Mouse (Mus musculus) heart, adult 9 months (tissue): ENCODE measurements around the gene Pard3.

Experiments used
- DNase-seq, 2 experiments: peaks; one replicate each; pipeline ENCODE4 v3.0.0; 2022; ENCODE audit warnings: low spot score in 2 of 2

Gene Pard3

DNA sequence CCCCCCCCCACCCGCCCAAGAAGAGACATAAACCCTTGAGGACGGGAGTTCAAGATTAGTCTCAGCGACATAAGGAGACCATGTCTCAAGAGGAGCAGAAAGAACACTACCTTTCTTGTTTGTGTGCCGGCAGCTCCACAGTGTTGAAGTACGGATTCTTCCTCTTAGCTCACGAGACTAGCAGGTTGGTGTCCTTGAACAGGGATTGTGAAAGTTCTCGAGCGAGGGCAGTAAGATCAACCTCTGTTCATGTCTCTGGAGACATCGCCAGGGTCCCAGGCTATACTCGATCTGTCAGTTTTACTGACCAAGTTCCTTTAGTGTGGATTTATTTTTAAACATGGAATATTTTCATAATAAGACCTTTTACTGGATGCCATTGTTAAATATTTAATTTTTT is 224.1 kb downstream of the Pard3 start:
- DNase-seq, result no peak

DNA sequence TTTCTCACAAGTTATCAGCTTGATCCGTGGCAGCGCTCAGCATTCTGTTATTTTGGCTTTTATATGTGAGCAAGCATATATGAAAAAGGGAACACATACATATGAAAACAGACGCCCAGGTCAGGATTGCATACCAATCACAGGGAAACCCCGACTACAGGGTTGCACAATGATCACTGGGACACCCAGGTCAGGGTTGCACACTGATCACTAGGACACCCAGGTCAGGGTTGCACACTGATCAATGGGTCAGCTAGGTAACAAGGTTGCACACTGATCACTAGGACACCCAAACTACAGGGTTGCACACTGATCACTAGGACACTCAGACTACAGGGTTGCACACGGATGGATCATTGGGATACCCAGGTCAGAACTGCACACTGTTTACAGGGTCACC is 228.6 kb downstream of the Pard3 start:
- DNase-seq, result no peak

DNA sequence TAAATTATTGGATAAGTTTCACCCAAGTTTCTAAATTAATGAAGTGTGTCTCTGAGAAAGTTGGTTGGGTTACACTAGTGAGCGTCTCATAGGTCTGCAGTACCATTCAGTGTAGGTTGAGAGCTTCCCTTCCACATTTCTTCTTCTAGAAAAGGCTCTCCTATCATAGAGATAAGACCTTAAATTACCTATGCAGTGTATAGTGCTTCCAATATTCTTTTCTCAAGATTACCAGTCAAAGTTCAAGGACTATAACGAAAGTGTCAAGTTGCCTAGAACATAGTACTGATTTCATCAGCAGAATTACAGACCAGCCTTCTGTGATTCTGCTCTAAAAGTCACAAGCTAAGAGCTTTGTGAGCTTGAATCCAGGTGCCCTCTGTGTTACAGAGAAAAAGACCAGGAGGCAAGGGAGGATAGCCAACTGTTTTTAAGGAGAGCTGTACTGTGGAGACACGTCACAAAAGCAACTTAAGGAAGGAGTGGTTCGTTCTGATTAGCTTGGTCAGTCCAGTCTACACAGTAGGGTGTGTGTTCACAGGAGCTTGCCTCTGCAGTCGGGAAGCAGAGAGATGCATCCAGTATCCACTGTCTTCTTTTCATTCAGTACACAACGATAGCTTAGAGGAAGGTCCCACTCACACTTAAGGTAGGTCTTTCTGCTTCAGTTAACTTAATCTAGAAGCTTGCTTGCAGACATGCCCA is 229.5 kb downstream of the Pard3 start:
- no peak for DNase-seq

DNA sequence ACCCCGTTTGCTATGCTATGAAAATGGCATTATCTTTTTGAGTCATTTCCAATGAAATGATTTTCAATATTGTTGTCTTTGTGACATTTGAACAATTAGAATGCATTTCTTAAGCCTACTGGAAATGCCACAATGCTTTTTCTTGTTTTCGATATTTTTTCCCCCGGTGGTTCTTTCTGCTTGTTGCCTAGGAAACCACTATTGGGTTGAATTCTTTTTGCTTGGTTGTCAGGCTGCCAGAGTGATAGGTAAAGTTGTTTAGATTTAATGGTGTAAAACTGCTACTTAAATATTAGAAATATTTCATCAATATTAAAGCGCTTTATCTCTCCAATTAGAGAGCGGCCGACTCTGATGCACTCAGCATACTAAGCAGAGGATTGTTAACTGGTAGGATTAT is 230.4 kb downstream of the Pard3 start:
- DNase-seq, result no peak

DNA sequence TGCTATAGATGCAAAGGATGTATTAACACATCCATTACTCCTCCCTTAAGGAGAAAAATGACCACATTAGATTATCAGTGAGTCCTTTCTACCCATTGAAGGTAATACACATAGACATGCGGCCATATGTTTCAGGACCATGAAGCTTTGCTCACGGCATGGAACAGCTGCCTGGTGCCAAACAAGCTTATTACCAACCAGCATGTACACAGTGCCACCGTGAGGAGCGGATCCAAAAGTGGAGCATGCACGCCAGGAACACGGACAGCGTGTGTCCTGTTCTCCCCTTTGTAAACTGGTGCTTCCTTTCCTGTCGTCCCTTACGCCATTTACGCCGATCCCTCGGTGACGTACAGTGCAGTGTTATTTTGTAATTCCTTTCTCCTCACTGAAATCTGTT is 232.2 kb downstream of the Pard3 start:
- no peak for DNase-seq

DNA sequence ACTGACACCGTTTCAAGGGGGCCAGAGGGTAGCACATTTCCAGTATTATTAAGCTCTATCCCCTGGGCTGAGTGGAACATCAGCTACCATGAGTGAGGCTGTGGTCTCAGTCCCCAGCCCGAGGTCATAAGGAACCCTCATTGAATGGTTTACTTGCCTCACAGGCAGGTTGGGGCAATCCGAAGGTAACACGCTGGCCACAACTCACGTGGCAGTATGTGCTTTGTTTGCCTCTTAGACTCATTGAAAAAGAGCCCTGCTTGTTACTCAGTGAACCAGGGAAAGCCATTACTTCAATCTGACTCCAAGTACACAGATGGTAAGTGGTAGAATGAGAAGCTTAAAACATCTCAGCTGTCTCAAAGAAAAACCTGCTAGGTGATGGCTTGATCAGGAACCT is 236.8 kb downstream of the Pard3 start:
- DNase-seq, result no peak

DNA sequence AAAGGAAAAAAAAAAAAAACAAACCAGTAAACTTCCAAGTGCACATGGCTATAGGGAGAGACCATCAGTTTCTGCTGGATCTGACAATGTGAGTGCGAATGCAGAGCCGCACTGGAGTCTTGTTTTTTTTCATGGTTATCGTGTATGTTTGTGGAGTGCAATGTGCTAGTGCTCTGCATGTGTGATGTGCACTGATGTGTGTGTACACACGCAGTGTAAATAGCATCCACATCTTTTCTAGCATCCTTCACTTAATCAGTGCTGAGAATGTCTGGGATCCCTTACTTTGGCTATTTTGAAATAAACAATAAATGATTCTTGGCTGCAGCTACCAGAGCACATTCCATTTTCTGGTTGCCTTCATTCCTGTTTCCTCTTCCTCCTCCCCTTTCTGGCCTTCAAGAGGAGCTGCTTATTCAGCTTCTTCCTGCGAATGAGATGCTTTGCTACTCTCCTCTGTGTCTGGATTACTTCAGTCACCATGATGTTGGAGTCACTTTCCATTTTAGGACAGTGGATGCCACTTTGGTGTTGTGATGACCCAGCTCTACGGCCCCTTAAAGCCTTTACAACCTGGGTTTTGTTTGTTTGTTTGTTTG is 239.3 kb downstream of the Pard3 start:
- DNase-seq, result no peak

DNA sequence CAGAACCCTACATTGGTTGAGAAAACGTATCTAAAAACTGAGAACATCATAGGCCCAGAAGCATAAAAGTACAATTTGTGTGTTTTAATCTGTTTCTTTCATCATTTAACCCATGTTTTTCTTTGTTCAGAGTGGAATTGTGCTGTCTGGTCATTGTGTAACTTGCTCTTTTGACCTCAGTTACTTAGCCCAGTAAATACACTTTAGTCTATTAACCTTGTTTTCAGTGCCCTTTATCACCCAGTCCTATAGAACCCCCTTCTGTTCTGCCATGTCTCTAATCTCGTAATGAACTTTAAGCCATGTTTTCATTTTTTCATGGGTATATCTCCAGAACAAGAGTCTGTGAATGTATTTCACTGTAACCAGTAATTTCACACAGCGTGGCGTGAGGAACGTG is 243.3 kb downstream of the Pard3 start:
- DNase-seq, result no peak

DNA sequence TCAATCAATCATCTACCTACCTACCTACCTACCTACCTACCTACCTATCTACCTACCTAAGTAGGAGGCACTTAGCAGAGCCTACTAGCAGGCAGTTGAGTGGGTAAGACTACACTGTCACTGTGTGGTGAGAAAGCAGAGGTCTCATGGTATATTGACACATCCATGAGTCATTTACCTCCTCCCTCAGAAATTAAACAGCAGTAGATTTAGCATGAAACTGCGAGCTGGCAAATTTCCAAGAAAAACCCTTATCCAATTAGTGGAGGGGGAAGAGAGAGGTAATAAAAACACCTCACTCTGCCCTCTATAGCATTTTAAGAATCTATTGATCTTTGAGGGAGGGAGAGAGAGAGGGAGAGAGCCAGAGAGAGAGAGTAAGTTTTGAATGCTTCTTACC is 245.7 kb downstream of the Pard3 start:
- no peak for DNase-seq

DNA sequence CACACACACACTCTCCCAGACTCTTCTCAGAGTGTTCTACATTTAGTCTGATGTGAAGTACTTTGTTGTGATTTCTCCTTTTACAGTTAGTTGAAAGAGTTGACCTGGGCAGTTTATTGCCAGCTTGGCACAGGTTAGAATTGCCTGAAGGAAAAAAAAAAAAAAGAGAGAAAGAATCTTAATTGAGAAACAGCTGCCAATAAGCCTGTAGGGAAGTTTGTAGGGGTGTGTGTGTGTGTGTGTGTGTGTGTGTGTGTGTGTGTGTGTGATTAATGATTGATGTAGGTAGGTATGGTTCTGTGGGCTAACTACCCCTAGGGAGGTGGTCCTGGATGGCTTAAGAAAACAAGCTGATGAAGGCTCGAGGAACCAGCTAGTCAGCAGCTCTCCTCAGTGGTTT is 252.1 kb downstream of the Pard3 start:
- no peak for DNase-seq

DNA sequence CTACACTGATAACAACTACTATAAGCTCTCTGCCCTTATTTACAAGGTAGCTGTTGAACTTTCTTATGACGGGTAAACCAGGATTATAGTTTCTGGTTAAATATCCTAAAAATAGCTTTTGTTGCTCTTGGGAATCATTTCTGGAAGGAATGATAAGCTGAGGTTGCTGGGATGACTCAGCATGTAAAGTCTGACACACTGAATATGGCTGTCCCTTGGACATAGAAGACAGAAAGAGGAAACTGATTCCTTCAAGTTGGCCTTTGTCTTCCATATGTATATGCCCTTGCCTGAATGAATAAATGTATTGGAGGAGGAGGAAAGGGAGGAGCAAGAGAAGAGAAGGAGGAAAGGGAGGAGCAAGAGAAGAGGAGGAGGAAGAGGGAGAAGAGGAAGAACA is 254.2 kb downstream of the Pard3 start:
- DNase-seq, result no peak

DNA sequence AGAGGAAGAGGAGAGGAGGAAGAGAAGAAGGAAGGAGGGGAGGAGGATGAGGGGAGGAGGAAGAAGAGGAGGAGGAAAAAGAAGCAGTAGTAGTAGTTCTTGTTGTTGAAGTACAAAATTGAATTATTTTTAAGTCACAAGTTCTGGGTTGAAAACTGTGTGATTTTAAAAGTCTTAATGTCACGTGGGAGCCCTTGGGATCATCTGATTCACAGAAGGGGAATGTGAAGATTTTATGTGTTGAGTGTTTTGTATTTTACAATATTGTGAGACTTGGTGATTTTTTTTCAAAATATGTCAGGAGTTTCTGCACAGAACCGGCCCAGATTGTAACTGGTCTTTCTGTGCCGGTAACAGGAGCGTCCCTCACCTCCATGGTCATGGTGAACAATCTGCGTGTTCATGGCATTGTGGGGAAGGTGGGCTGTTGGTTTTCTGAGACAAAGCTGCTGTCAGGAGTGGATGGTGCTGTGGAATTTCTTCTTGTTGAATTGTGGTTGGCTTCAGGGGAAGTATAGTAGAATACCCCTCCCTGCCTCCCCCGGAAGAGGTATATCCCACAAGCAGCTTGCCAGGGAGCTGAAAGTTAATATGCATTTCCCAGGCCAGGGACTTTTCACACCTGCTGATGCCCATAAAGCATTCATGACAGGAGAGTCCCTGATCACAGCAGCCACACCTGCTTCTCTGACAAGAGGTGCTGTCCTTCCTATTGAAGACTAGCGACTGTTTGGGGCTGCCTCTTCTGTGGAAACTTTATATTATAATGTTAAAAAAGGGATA is 254.9 kb downstream of the Pard3 start:
- no peak for DNase-seq

DNA sequence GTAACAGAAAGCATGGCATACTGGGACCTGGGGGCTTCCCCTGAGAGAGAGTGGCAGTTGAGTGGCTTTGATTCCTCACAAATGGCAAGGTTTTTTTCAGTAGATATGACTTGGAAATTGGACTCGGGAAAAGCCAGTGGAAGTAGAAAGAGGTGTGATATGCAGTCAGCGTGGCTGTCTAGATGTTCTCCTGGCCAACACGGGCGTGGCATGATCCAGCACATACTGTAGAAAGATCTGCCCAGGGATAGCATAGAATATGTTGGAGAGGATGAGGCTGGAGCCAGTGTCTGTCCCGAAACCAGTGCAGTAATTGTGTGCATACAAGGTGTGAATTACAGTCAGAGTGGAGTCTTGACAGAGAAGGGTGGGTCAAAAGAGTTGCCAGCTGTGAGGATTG is 257.2 kb downstream of the Pard3 start:
- no peak for DNase-seq

DNA sequence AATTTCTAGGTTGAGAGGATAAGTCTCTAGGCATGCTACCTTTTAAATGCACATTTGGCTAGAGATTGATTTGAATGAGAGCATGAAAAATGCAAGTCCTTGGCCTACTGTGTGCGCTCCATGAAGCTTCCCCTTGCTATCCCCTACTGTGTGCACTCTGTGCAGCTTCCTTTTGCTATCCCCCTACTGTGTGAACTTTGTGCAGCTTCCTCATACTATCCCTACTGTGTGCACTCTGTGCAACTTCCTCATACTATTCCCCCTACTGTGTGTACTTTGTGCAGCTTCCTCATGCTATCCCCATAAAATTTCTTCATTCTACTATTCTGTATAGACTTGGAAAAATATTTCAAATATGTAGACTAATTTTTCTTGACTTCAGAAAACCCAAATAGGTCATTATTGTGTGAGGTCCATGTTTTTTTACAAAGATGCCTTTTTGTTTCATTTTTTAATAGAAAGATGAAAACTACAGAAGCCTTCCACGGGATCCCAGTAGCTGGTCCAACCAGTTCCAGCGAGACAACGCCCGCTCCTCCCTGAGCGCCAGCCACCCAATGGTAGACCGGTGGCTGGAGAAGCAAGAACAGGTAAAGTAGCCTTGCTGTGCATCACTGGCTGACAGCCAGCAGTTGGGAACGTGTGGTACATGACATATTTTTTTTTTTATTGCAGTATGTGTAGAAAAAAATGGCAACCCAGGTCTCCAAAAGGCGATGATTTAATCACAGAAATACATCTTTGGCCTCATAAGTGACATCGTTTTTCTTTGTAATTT is 260.1 kb downstream of the Pard3 start:
- DNase-seq, result no peak

DNA sequence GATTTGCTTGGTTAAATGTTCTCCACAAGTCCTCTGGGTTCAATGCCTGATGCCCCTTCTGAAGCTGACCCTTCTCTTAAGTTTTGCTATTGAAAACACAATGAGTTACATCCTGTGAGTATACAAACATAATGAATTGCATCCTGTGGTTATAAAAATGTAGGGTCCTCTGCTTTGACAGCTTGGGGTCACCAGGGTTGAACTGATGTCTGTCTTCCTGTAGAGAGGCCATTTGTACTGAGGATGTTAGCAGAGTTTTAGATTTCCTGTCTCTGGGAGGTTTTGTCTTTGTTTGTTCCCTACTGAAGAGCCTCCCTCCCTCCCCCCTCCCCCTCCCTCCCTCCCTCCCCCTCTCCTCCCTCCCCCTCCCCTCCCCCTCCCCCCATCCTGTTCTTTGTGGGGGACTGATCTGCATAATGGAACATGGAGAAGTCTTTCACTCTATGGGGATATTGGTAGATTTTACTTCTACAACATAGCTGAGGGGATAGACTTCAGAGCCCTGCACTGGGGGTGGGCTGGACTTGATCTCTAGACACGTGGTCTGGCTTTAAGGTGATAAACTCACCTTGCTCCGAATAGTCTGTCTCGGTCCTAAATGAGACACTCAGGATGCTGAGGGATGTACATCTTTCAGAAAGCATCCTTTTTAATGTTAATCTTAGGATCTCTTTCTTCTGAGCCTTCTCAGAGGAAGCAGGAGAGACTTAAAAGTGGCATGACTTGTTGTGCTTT is 261.3 kb downstream of the Pard3 start:
- no peak for DNase-seq

DNA sequence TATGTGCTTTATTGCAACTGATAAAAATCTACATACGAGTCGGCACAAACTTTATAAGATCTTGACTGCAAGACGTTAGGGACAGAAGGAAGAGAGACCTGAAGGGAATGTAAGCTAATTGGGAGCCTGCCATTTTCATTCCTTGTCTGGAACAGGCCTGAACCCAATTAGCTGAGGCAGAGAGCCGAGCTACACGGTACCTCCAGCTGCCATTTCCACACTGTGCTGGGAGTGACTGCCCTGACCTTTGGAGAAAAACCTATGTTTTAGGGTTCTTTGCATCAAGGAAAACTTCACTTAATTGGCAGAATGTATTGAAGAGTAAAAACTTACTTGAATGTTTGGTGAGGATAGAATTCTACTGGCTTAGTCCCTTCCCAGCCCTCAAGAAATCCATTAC is 262.1 kb downstream of the Pard3 start:
- no peak for DNase-seq

DNA sequence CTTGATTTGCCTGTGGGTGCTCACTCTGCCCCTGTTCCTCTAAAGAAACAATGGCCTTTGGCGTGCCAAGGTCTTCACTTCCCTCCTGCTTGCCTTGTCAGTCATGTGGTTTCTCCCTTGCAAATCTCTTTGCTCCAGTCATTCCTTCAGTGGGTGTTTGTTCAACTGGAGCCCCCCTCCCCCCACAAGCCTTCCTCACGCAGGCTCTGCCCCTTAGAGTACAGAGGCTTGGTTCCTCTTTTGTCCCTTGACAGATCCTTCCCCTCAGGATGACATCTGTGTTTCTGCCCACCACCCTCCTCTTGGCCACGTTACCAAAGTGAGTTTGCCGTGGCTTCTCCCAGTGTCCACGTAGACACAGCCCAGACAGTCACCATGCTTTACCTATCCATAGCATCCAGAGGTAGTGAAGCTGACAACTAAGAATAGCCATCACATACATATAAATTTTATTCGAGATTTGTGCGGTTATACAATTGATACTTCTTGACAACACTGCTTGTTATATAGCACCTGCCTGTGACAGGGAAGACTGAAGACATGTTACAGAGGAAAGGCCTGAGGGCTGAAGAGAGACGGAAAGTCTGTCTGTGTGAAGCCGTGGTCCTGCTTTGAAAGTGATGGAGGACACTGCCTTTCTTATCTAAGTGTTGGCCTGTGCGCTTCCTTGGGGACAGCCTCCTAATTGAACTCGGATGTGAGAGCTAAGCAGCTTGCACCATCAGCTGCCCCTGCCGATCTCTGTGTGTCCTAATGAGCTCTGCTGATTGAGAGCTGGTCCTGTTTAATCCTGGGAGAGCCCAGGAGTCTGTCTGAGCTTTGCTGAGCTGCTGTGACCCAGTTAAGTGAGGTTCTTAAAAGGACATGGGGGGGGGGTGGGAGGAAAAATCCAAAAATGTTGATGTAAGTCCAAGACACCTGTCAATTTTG is 266.8 kb downstream of the Pard3 start:
- DNase-seq, result peak; percentile 49 to 57

DNA sequence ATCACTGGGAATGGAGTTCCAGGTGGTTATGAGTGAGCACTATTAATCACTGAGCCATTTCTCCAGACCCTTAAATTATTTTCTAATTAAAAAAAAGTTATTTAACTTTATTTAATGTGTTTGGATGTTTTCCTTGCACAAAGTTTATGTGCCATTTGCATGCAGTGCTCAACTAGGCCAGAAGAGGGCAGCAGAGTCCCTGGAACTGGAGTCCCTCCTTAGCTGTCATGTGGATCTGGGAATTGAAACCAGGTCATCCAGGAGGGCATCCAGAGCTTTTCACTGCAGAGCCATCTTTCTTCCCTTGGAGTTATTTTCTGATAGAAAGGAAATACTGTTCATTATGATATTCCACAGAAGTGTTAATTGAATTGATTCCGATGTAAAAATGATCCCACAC is 268.1 kb downstream of the Pard3 start:
- peak in 1 of 2 experiments; percentile 33 for DNase-seq

DNA sequence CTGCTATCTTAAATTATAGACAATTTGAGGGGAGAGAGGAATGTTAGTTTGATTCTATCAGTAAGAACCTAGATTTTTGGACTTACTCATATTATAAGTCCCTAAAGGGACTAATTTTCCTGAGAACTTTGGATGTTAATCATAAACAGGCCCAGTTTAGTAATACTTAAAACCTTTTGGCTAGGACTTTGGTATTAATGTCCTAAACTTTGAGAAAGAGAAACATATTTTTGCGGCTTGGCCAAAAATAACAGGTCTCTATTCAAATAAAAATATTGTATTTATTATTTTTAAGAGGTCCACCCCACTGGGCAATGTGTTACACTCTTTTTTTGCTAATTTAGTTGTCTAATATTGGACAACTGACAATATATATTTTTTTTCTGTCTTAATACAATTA is 271.5 kb downstream of the Pard3 start:
- peak; percentile 27 to 48 for DNase-seq

DNA sequence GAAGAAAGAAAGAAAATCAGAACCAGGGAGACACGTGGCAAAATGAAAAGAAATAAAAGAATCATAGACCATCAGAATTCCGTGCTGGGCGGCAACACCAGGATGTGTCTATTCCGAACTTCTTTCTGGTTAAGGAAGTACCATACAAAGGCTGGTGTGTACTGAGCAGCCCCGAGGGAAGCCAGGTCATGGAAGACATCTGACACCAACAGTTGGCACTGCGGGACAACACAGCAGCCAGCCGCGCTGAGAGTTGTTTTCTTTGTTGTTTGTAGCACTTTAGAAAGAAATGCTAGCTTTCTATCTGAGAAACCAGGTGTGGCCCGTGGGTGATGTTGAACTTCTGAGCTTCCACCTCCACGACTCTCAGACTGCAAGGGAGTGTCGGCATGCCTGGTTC is 274.5 kb downstream of the Pard3 start:
- DNase-seq, result no peak

DNA sequence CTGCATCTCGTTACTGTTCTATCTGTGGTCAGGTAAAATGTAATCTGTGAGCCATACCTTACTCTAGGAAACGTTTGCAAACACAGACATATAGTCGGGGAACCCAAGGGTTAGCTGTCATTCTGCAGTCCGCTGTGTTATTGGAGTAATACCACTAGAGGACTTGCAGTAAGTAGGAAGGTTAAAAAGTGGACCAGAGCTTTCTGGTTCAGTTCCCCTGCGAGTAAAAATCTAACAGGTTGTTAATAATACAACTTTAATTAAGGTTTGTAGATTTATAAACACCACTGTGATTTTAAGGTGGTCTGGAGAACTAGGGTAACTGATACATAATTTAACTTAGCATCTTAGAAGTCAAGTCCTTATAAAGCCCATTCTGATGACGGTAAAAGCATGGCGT is 277.4 kb downstream of the Pard3 start:
- no peak for DNase-seq
